Mouse (Mus musculus) hindbrain, embryonic 16.5 days (tissue): ENCODE measurements around the gene Ppp1r27. TPM values are rescaled to one million over a fixed set of nuclear protein-coding genes. Genes with fewer than 3 reads are reported as not detected.

Experiments used
- ATAC-seq: fragments of 200-750 bp; cut with Nextera tagmentation; 2 replicates; pipeline ENCODE4 v1.8.0; 2017; ENCODE audit warnings: moderate TSS enrichment, moderate library complexity
- H3K27ac ChIP-seq: fragments of 300-500 bp; sonication (generic); 2 replicates; pipeline ENCODE4 v1.5.1; 2014; ENCODE audit warnings: low read depth, mild to moderate bottlenecking, control low read depth, low read length, moderate library complexity
- H3K27me3 ChIP-seq: fragments of 300-500 bp; sonication (generic); replicated peaks from 2 replicates; pipeline ENCODE4 v1.6.1; 2014; ENCODE audit warnings: low read length; ENCODE audit not compliant: control insufficient read depth, insufficient read depth
- H3K36me3 ChIP-seq: fragments of 300-500 bp; sonication (generic); 2 replicates; pipeline ENCODE4 v1.6.1; 2014; ENCODE audit warnings: mild to moderate bottlenecking, low read length, moderate library complexity, mixed read lengths; ENCODE audit not compliant: control insufficient read depth, insufficient read depth
- H3K4me1 ChIP-seq: fragments of 300-500 bp; sonication (generic); 2 replicates; pipeline ENCODE4 v1.6.1; 2014; ENCODE audit warnings: low read depth, low read length; ENCODE audit not compliant: control insufficient read depth, insufficient read depth
- H3K4me2 ChIP-seq: fragments of 300-500 bp; sonication (generic); 2 replicates; pipeline ENCODE4 v1.6.1; 2014; ENCODE audit warnings: mild to moderate bottlenecking, low read length, control low read depth, moderate library complexity
- H3K4me3 ChIP-seq: fragments of 300-500 bp; sonication (generic); 2 replicates; pipeline ENCODE4 v1.5.1; 2014; ENCODE audit warnings: mild to moderate bottlenecking, low read length, control low read depth, moderate library complexity
- H3K9ac ChIP-seq: fragments of 300-500 bp; sonication (generic); 2 replicates; pipeline ENCODE4 v1.6.1; 2014; ENCODE audit warnings: low read depth, mild to moderate bottlenecking, control low read depth, low read length, moderate library complexity
- H3K9me3 ChIP-seq: fragments of 300-500 bp; sonication (generic); 2 replicates; pipeline ENCODE4 v1.6.1; 2014; ENCODE audit warnings: mild to moderate bottlenecking, low read length, moderate library complexity; ENCODE audit not compliant: control insufficient read depth
- WGBS: fragments of 180-500 bp; shearing (Covaris S2); extraction: QIAGEN DNeasy Blood & Tissue Kit; methylation state at CpG from one replicate; pipeline ENCODE4 v1.1.7; 2014; 5-methylcytosine and 5-hydroxymethylcytosine counted together
- polyA plus RNA-seq: library from polyadenylated mRNA; unstranded; fragments of >200 nt; fragmentation: Nextera tagmentation; extraction: Ambion mirVana; gene quantifications from 2 replicates; pipeline ENCODE4 v1.2.1, GENCODE M21; 2015

Gene Ppp1r27
- polyA plus RNA-seq, 1 experiment from 2014 or later = not detected

DNA sequence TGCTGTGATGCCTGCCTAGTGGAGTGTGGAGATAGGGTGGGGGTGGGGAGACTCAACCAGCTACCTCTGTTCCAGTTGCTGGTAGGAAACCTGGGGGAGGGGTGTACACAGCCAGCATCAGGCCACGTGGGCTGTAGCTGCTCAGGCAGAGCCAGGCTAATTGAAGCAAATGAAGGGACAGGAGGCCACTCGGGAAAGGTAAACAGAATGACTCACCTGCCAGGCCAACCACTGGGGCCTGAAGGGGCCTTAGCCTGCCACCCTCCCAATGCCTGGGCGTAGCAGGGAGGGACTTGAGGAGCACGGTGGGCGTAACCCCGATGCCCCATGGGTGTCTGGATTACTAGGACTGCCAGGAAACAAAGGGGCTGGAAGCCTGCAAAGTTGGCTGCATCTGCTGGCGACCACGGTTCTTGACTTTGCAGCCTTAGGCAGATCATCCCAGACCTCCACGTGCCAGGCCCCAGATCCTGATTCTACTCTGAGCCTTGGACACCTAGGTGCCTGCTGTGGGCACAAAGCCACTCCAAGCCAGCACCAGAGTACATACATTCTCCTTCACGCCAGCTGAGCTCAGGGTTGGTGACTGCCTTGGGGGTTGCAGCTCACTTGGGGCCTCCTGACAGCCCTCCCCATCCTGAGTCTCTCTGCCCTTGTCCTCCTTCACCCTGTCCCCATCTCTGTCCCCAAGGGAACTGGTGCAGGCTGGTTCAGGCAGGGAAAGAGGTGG, 11.5 kb downstream of the Ppp1r27 start:
- Histone ChIP-seq H3K4me3 (no peak overlapping the region), H3K9ac (peak overlapping the region; percentile 50), H3K4me1 (peaks cover 21% of the 10 kb centered on the region), H3K4me2 (no peak overlapping the region), H3K27ac (peak overlapping the region; percentile 72), H3K27me3 (no peaks in the 10 kb centered on the region), H3K9me3 (no peaks in the 10 kb centered on the region), H3K36me3 (peaks cover 10% of the 10 kb centered on the region)
- ATAC-seq = peak; percentile 69
- WGBS = 20% methylated on average over 10 of the region's 10 CpGs

DNA sequence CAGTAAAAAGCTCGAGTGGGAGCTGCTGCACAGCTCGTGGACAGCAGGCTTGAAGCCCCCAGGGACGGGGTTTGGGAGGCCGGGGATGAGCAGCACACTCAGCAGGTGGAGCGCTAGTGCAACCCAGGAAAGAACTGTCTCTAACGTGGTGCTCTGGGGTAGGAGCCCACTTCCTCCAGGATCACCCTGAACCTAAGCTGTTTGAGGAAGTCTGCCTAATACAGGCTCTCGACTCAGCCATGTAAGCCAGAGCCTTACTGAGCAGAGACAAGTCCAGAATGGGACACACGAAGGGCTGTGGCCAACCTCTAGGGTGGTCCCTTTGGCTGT, 12.0 kb downstream of the Ppp1r27 start:
- ATAC-seq = no peak; the same call in 1 of the 2 replicates
- Histone ChIP-seq H3K4me2 (no peak overlapping the region), H3K27ac (peak overlapping the region; percentile 72), H3K9ac (0 out of 2 replicates have a peak overlapping the region, but pooled peaks have one; percentile 50), H3K36me3 (peaks cover 6% of the 10 kb centered on the region), H3K4me3 (no peak overlapping the region), H3K9me3 (no peaks in the 10 kb centered on the region), H3K27me3 (no peaks in the 10 kb centered on the region), H3K4me1 (peaks cover 21% of the 10 kb centered on the region)
- WGBS = 49% methylated on average over 8 of the region's 8 CpGs

DNA sequence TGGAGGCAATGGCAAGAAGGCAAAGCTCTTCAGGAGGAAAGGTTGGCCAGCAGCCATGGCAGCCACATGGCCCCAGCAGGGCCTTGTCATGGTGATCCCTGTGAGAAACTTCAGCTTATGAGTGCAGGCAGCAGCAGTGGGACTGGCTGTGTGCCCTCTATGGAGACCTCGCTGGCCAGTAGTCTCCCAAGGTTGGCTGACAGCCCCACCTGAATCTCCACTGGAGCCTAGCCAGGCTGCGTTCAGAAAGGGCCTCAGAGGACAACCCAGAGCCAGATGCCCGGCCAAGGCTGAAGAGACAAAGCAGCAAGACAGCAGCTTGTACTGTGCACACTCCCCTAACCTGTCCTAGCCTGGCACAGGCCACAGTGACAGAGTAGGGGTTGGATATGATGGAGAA, 12.4 kb downstream of the Ppp1r27 start:
- no peak overlapping the region for H3K9ac ChIP-seq
- 43% methylated on average over 3 of the region's 3 CpGs for WGBS
- peak; percentile 77 for ATAC-seq

DNA sequence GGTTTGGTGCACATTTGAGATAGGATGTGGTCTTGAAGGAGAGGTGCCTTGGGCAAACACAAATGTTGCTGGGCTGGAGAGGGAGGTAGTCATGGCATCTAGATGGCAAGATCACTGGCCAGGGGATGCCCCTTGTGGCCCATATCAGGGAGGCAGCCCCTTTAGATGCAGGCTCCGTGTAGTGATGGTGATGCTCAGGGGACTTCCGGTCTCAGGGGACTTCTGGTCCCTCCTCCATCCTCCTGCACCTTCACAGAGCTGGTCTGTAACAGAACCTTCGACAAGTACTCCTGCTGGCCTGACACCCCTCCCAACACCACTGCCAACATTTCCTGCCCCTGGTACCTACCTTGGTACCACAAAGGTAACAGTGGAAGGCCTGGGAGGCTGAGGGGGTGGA, 15.1 kb downstream of the Ppp1r27 start:
- no peaks in the 10 kb centered on the region for H3K9me3 ChIP-seq
- no peak for ATAC-seq
- no peak overlapping the region for H3K4me2 ChIP-seq
- WGBS = 81% methylated on average over 3 of the region's 3 CpGs
- no peak overlapping the region for H3K4me3 ChIP-seq
- H3K4me1 ChIP-seq = peaks cover 24% of the 10 kb centered on the region
- no peaks in the 10 kb centered on the region for H3K36me3 ChIP-seq
- H3K9ac ChIP-seq = no peak overlapping the region
- no peak overlapping the region for H3K27ac ChIP-seq
- H3K27me3 ChIP-seq = peaks cover 17% of the 10 kb centered on the region

More for the DNA sequence above, 12.4 kb downstream of the Ppp1r27 start:
- peaks cover 21% of the 10 kb centered on the region for H3K4me1 ChIP-seq
- H3K4me3 ChIP-seq = no peak overlapping the region
- peak overlapping the region; percentile 72 for H3K27ac ChIP-seq
- H3K9me3 ChIP-seq = no peaks in the 10 kb centered on the region
- peaks cover 2% of the 10 kb centered on the region; the same call in 1 of the 2 replicates for H3K36me3 ChIP-seq
- no peaks in the 10 kb centered on the region for H3K27me3 ChIP-seq
- H3K4me2 ChIP-seq = no peak overlapping the region

- no peaks in the 10 kb centered on the region for H3K9me3 ChIP-seq
- 70% methylated on average over 3 of the region's 3 CpGs for WGBS
- peaks cover 29% of the 10 kb centered on the region for H3K4me1 ChIP-seq
- no peaks in the 10 kb centered on the region for H3K36me3 ChIP-seq
- no peak overlapping the region for H3K4me3 ChIP-seq
- H3K27ac ChIP-seq = no peak overlapping the region
- no peak overlapping the region for H3K4me2 ChIP-seq
- peaks cover 18% of the 10 kb centered on the region for H3K27me3 ChIP-seq
- no peak overlapping the region for H3K9ac ChIP-seq
- no peak for ATAC-seq
These were observed 15.8 kb downstream of the Ppp1r27 start for GRCm38 (mm10) chr11:120535145-120535544.

DNA sequence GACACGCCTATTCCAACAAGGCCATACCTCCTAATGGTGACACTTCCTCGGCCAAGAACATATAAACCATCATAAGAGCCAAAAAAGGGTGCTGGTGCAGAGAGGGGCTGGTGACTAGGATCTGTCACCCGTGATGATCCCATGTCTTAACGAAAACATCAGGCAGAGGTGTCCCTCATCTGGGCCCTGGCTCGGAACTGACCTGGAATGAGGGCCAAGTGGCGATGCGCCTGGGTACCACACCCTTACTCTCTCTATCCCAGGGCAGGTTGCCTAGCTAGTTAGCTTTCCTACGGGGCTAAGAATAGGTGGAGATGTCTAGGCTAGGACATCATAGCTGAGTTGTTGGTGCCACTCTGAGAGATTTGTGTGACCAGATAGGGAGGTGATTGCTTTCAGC, 16.8 kb downstream of the Ppp1r27 start:
- H3K4me3 ChIP-seq = no peak overlapping the region
- 83% methylated on average over 8 of the region's 8 CpGs for WGBS
- H3K27ac ChIP-seq = no peak overlapping the region
- peaks cover 29% of the 10 kb centered on the region for H3K27me3 ChIP-seq
- H3K9me3 ChIP-seq = no peaks in the 10 kb centered on the region
- ATAC-seq = no peak
- no peak overlapping the region for H3K4me2 ChIP-seq
- peaks cover 19% of the 10 kb centered on the region for H3K4me1 ChIP-seq
- H3K36me3 ChIP-seq = no peaks in the 10 kb centered on the region
- H3K9ac ChIP-seq = no peak overlapping the region

- Histone ChIP-seq H3K36me3 (no peaks in the 10 kb centered on the region), H3K27me3 (peaks cover 40% of the 10 kb centered on the region), H3K4me2 (no peak overlapping the region), H3K4me1 (peaks cover 8% of the 10 kb centered on the region), H3K9ac (no peak overlapping the region), H3K27ac (no peak overlapping the region), H3K4me3 (no peak overlapping the region), H3K9me3 (no peaks in the 10 kb centered on the region)
- WGBS = 27% methylated on average over 9 of the region's 9 CpGs
- ATAC-seq = no peak
These were observed 19.3 kb downstream of the Ppp1r27 start for GRCm38 (mm10) chr11:120531646-120532045.

DNA sequence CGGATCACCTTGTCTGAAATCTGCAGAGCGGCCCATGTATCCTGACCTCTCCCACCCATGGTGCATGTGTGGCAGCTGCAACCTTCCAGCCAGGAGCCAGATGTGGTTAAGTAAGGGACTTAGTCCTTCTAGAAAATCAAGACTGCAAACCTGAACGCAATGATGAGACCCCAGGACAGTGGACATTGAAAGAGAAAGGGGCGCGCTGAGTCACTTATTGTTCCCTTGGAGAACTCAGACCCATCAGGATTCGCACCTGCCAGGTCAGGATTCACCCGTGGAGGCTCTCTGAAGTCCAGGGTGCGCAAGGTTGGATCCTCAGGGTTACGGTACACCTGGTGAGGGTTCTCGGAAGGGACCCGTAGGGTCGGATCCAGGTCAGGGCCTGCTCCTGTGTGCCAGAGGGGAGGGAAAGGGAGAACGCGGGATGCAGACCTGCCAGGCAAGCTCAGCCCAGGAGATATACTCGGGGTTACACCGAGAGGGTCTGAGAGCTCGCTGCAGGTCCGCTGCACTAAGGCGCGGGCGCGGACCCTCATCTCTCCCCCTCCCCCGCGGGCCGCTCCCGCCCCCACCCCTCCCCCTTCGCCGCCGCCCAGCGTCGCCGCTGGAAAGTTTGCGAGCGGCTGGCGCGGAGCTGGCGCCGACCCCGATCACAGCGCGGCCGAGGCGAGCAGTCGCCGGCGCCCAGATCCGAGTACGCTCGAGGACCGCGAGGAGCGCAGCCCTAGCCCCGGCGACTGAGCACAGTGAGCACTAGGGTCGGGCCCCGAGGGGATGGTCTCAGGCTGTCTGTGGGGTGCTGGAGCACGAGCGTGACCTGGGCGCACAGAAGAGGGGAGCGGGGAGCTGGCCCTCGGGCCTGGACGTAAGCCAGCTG, 20.6 kb downstream of the Ppp1r27 start, which contains the start of gene Gcgr:
Gcgr (plus strand) TSS at position 615 of the 880 bp plus-strand sequence.
- peaks cover 8% of the 10 kb centered on the region for H3K4me1 ChIP-seq
- no peaks in the 10 kb centered on the region for H3K9me3 ChIP-seq
- H3K4me3 ChIP-seq = peak within 1 kb of the TSS; percentile 21
- peak within 1 kb of the TSS; percentile 42; the same call in 1 of the 2 replicates for H3K9ac ChIP-seq
- no peak within 1 kb of the TSS for H3K27ac ChIP-seq
- H3K4me2 ChIP-seq = peak within 1 kb of the TSS; percentile 46
- 7% methylated on average over 57 of the region's 62 CpGs for WGBS
- no peaks in the 10 kb centered on the region for H3K36me3 ChIP-seq
- no peak for ATAC-seq
- H3K27me3 ChIP-seq = peaks cover 40% of the 10 kb centered on the region

GRCm38 (mm10) chr11:120528903-120529302, 22.0 kb downstream of the Ppp1r27 start:
- ATAC-seq = no peak
- H3K4me3 ChIP-seq = no peak overlapping the region
- H3K4me1 ChIP-seq = peaks cover 8% of the 10 kb centered on the region
- peaks cover 40% of the 10 kb centered on the region for H3K27me3 ChIP-seq
- WGBS = 46% methylated on average over 4 of the region's 4 CpGs
- no peak overlapping the region for H3K4me2 ChIP-seq
- H3K9ac ChIP-seq = no peak overlapping the region
- H3K36me3 ChIP-seq = no peaks in the 10 kb centered on the region
- no peaks in the 10 kb centered on the region for H3K9me3 ChIP-seq
- H3K27ac ChIP-seq = no peak overlapping the region
